In genomic region chr11:4302363-4302913, GRCm38 (mm10) we compare ENCODE assay signal across 12 mouse cellular contexts. TPM values are rescaled to one million over a fixed set of nuclear protein-coding genes. Genes with fewer than 3 reads are reported as not detected.
DNase-seq lines count a peak whose midpoint lies in the region; ATAC-seq lines count a peak whose summit lies in the region.
"Had no signal": no experiment of that assay in that cellular context is flagged by ENCODE, and none has a peak within 500 bp of the region (broad histone marks: within the 10 kb centered on the region; RNA-seq: fewer than 3 reads in every experiment).

No protein-coding gene starts in this region.

- no peak for DNase-seq in forebrain, embryonic 11.5 days (ENCODE audit: low spot score)
- peak; percentile 70 for DNase-seq in 3T3-L1 (ENCODE audit: low read depth, low spot score)
- peak; percentile 64 to 69 for DNase-seq in heart, postnatal 10 days
- no peak for DNase-seq in left cerebral cortex, postnatal 25 days (ENCODE audit: low spot score in 2 of 2)
- DNase-seq in layer of hippocampus, postnatal 10 days (ENCODE audit: low spot score in 2 of 2): no peak

- peaks cover 7% of the 10 kb centered on the region for H3K4me1 ChIP-seq in forebrain, embryonic 12.5 days
- no peaks in the 10 kb centered on the region for H3K4me1 ChIP-seq in forebrain, embryonic 11.5 days (replicated peaks; ENCODE audit: control insufficient read depth, insufficient read depth, low read length)
- peaks cover 42% of the 10 kb centered on the region for H3K4me1 ChIP-seq in embryonic facial prominence, embryonic 15.5 days
- H3K4me1 ChIP-seq in intestine, embryonic 16.5 days (ENCODE audit: control insufficient read depth, insufficient read depth, low read length): peaks cover 5% of the 10 kb centered on the region; the same call in 1 of the 2 replicates

- no peak overlapping the region for H3K9ac ChIP-seq in forebrain, embryonic 12.5 days
- H3K9ac ChIP-seq in forebrain, embryonic 11.5 days (ENCODE audit: low read length): no peak overlapping the region
- no peak overlapping the region for H3K9ac ChIP-seq in embryonic facial prominence, embryonic 15.5 days
- H3K9ac ChIP-seq in intestine, embryonic 16.5 days (ENCODE audit: low read depth, low read length): no peak overlapping the region

- H3K27me3 ChIP-seq in forebrain, embryonic 12.5 days: peaks cover 46% of the 10 kb centered on the region
- H3K27me3 ChIP-seq in forebrain, embryonic 11.5 days (ENCODE audit: control insufficient read depth, insufficient read depth, low read length): no peaks in the 10 kb centered on the region
- H3K27me3 ChIP-seq in embryonic facial prominence, embryonic 15.5 days: no peaks in the 10 kb centered on the region
- H3K27me3 ChIP-seq in intestine, embryonic 16.5 days (replicated peaks; ENCODE audit: control insufficient read depth, insufficient read depth, low read length): no peaks in the 10 kb centered on the region

- no peak overlapping the region for H3K4me3 ChIP-seq in forebrain, embryonic 12.5 days (replicated peaks)
- no peak overlapping the region for H3K4me3 ChIP-seq in forebrain, embryonic 11.5 days (ENCODE audit: low read depth, low read length)
- H3K4me3 ChIP-seq in embryonic facial prominence, embryonic 15.5 days (replicated peaks): no peak overlapping the region
- no peak overlapping the region for H3K4me3 ChIP-seq in intestine, embryonic 16.5 days (ENCODE audit: low read length)
- H3K4me3 ChIP-seq: erythroblast, embryonic 14.5 days had no signal

- no peak for ATAC-seq in forebrain, embryonic 12.5 days (ENCODE audit: low FRiP score)
- ATAC-seq in forebrain, embryonic 11.5 days (replicated peaks; ENCODE audit: low FRiP score): no peak
- ATAC-seq in embryonic facial prominence, embryonic 15.5 days (ENCODE audit: insufficient number of reproducible peaks, low FRiP score, low TSS enrichment, low read depth): peak; percentile 78
- no peak for ATAC-seq in intestine, embryonic 16.5 days
- ATAC-seq: inflammation-experienced regulatory T-cells, adult 6 months had no signal

- H3K9me3 ChIP-seq in forebrain, embryonic 12.5 days: no peaks in the 10 kb centered on the region
- H3K9me3 ChIP-seq in forebrain, embryonic 11.5 days (ENCODE audit: control insufficient read depth, low read length): no peaks in the 10 kb centered on the region
- no peaks in the 10 kb centered on the region for H3K9me3 ChIP-seq in embryonic facial prominence, embryonic 15.5 days (replicated peaks)
- H3K9me3 ChIP-seq in intestine, embryonic 16.5 days (ENCODE audit: control insufficient read depth, low read length): no peaks in the 10 kb centered on the region

- WGBS in forebrain, embryonic 12.5 days: 24% methylated on average over 5 of the region's 5 CpGs
- 18% methylated on average over 5 of the region's 5 CpGs for WGBS in forebrain, embryonic 11.5 days
- 10% methylated on average over 5 of the region's 5 CpGs for WGBS in embryonic facial prominence, embryonic 15.5 days
- WGBS in intestine, embryonic 16.5 days: 53% methylated on average over 5 of the region's 5 CpGs

- H3K36me3 ChIP-seq in forebrain, embryonic 12.5 days (replicated peaks): no peaks in the 10 kb centered on the region
- H3K36me3 ChIP-seq in forebrain, embryonic 11.5 days (ENCODE audit: control insufficient read depth, insufficient read depth, low read length): no peaks in the 10 kb centered on the region
- H3K36me3 ChIP-seq in embryonic facial prominence, embryonic 15.5 days: no peaks in the 10 kb centered on the region
- no peaks in the 10 kb centered on the region for H3K36me3 ChIP-seq in intestine, embryonic 16.5 days (ENCODE audit: control insufficient read depth, insufficient read depth, low read length)

- intact Hi-C loops in heart, postnatal 10 days (cut with DNase I): loop anchor here (5.0 kb wide), 1 partner anchor 35 kb away; no protein-coding TSS in a partner anchor
- intact Hi-C loops in left cerebral cortex, postnatal 25 days (cut with DNase I): no loop called here

- H3K4me2 ChIP-seq in forebrain, embryonic 12.5 days: no peak overlapping the region
- H3K4me2 ChIP-seq in forebrain, embryonic 11.5 days (ENCODE audit: low read depth, low read length, severe bottlenecking): no peak overlapping the region
- H3K4me2 ChIP-seq in embryonic facial prominence, embryonic 15.5 days (replicated peaks): no peak overlapping the region
- H3K4me2 ChIP-seq in intestine, embryonic 16.5 days (ENCODE audit: low read depth, low read length): no peak overlapping the region

- H3K27ac ChIP-seq in forebrain, embryonic 12.5 days: peak overlapping the region; percentile 10; the same call in 1 of the 2 replicates
- H3K27ac ChIP-seq in forebrain, embryonic 11.5 days (ENCODE audit: low read depth, low read length): no peak overlapping the region
- H3K27ac ChIP-seq in embryonic facial prominence, embryonic 15.5 days (replicated peaks): peak overlapping the region; percentile 69
- no peak overlapping the region for H3K27ac ChIP-seq in intestine, embryonic 16.5 days (ENCODE audit: low read length)

RNA-seq across cellular contexts. Expression of gene Lif, which starts 45.1 kb away (rescaled TPM):
- polyA plus RNA-seq in forebrain, embryonic 12.5 days (2016; fragmentation: Nextera tagmentation; extraction: Ambion mirVana): 0.06 TPM in 1 of 2 replicates, not detected in the other
- polyA plus RNA-seq in forebrain, embryonic 11.5 days (2014; fragmentation: Nextera tagmentation; extraction: Ambion mirVana): not detected in 2 replicates
- polyA plus RNA-seq in embryonic facial prominence, embryonic 15.5 days (2015; fragmentation: Nextera tagmentation; extraction: Ambion mirVana): 0.32 and 0.67 TPM in 2 replicates
- total RNA-seq in heart, postnatal 10 days (2021): under 1 TPM; 0.55 to 0.62 TPM
- total RNA-seq in left cerebral cortex, postnatal 25 days (2021): under 1 TPM; 0.23 to 0.25 TPM
- 0.95 and 0.98 TPM in 2 replicates for polyA plus RNA-seq in intestine, embryonic 16.5 days (2015; fragmentation: Nextera tagmentation; extraction: Ambion mirVana)
- under 1 TPM; 0.59 to 0.71 TPM for total RNA-seq in layer of hippocampus, postnatal 10 days (2021)
- total RNA-seq: liver, adult 2 months had no signal
- polyA plus RNA-seq: erythroblast, embryonic 14.5 days; midbrain, postnatal 0 days had no signal

Comparison
In these comparisons a context has a peak if more than half of its experiments do, and no peak if none do; other contexts are left out.
1. H3K27ac ChIP-seq: peak in forebrain, embryonic 12.5 days (single experiment) and embryonic facial prominence, embryonic 15.5 days (single experiment); none in forebrain, embryonic 11.5 days (single experiment) and intestine, embryonic 16.5 days (single experiment).
2. DNase-seq: peak in 3T3-L1 (single experiment) and heart, postnatal 10 days (2 of 2); none in forebrain, embryonic 11.5 days (single experiment), left cerebral cortex, postnatal 25 days (0 of 2) and layer of hippocampus, postnatal 10 days (0 of 2).